Mouse (Mus musculus) megakaryocyte, embryonic 14.5 days (primary cell): ENCODE measurements at regions not wholly inside any gene's neighbourhood (a gene's known extent, or its start where the extent isn't known, plus 50 kb on each side); places are given as distances from the start of the nearest gene placed in this dataset.

ENCODE experiments used
- FLI1 ChIP-seq: IDR thresholded peaks from 2 replicates; pipeline ENCODE4 v1.6.1; 2012; ENCODE audit warnings: low read length, inconsistent platforms, mixed read lengths
- GATA1 ChIP-seq: IDR thresholded peaks from 3 replicates; pipeline ENCODE4 v1.6.1; 2012; ENCODE audit warnings: mixed read lengths, low read length, inconsistent platforms, borderline replicate concordance

- TF ChIP-seq GATA1: no peak
- no peak for TF ChIP-seq FLI1
These were observed 122.0 kb downstream of the Gsdmc2 start for GRCm38 (mm10) chr15:63722991-63723390.
